Mouse (Mus musculus): ENCODE measurements around the gene Atxn7.
A peak's percentile ranks its signal among the peaks of the same experiment; 100 is the strongest.
"Not testable (repeated sequence)": the region's sequence is repeated elsewhere in the genome, so short reads cannot be mapped to it uniquely, and the experiment has no call there.

The Atxn7 gene

DNA sequence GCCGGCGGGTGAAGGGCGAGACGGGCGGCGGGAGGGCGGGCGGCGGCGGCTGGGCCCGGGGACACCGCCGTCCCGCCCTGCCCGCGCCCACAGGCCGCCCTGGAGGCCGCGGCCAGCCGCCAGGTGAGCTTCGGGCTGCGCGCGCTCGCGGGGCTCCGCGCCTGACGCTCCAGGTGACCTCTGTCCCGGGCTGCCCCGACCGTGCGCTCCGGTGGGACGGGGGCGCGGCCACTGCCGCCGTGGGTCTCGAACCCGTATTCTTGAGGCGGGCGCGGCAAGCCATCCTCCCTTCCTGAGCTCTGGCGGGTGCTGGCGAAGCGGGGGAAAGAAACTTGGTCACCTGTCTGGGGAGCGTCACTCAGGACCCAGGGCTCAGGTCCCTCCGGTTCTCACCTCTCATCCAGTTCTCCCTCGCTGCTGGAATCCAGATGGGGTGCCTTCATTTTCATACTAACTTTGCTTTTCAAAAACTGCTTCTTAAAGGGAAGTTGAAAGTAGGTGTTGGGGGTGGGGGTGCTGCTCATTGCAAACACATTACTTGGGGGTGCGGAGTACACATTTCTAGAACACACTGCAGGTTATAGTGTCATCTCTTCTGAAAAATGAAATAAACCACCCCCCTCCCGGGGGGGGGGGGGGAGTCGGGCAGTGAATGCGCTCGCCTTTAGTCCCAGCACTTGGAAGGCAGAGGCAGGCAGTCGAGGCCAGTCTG, at the start of gene Atxn7, which contains the start of gene Thoc7:
Atxn7 (plus strand) TSS at position 40 of the 712 bp plus-strand sequence.
Thoc7 (minus strand) TSS at position 452 of the 712 bp plus-strand sequence.
- peak; percentile 66 for DNase-seq

DNA sequence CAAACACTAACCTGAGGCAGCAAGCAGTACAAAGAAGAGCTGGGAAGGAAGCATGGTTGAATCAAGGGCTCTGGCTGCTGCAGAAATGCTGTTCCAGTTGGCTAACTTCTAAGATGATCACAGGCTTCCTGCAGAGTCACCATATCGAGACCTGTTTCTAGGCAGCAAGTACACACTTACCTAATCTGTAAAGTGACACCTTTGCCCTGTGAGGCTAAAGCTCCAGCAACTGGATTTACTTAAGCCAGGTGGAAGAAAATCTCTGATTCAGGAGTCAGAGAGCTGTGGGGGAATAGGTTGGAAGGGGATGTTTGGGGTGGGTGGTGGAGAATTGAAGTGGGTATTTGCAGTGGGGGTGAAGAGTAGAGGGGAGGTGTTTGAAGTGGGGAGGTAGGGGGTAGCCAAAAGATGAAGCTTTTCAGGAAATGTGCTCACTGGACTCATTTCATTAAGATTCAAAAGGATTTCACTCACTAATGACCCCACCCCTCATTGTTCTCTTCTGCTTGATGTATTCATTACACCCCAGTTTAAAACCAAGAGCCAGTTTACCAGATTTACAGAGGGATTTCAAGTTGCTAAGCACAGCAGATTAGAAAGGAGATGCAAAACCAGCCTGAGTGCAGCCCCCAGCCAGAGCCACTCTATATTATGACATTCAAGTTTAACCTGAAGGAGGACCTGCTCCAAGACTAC, 46.7 kb upstream of the Atxn7 start, which contains the start of gene Gm281:
Gm281 (minus strand) TSS at position 92 of the 696 bp plus-strand sequence.
- no peak for DNase-seq

DNA sequence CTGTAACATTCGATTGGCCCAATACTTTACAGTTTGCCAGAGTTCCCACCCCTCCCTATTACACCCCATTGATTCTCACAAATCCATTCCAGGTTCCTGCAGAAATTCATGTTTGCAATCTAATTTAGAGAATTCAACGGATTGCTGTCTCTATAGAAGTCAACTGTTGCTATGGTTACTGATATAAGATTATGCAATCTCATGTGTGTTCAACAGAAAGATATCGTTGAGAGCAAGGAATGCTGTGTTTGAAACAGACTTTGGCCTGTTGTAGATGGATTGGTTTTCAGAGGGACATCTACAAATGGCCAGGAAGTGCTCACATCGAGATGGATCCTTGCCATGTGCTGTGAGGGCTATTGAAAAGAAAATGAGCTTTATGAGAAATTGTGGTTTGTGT, 46.0 kb upstream of the Atxn7 start:
- DNase-seq: no peak

DNA sequence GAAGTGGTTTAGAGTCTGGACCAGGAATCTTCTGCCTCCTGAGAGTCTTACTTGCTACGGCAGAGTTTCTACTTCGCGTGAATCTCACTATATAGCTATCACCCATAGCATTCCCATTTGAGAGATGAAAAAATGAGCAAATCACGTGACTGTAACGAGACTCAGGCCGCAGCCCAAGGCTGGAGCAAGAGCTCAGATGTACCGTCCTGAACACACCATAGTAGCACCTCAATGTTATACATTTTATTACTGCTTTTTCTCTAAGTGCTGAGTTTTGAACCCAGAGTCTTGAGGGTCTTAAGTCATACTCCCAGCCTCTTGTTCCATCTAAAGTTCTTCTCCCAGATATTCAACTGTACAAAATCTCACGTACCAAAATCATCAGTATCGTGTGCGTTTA, 44.0 kb upstream of the Atxn7 start:
- DNase-seq: no peak

DNA sequence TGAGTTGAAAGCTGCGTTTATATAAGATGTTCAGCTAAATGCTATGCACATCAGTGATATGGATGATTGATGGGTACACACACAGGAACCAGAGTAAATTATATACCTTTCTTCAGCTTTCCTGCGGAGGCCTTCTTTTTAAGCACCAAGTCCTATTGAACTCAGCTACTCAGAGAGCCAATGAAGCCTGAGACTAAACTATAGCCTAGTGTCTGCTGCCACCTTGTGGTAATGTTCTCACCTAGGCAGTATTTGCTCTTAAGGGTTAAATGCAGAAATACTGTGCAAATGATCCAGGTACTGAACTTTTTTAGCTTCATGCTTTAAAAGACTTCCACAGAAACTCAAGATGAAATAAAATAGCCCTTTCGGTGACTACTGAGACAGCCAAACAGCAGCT, 43.6 kb upstream of the Atxn7 start:
- DNase-seq: peak; percentile 21

DNA sequence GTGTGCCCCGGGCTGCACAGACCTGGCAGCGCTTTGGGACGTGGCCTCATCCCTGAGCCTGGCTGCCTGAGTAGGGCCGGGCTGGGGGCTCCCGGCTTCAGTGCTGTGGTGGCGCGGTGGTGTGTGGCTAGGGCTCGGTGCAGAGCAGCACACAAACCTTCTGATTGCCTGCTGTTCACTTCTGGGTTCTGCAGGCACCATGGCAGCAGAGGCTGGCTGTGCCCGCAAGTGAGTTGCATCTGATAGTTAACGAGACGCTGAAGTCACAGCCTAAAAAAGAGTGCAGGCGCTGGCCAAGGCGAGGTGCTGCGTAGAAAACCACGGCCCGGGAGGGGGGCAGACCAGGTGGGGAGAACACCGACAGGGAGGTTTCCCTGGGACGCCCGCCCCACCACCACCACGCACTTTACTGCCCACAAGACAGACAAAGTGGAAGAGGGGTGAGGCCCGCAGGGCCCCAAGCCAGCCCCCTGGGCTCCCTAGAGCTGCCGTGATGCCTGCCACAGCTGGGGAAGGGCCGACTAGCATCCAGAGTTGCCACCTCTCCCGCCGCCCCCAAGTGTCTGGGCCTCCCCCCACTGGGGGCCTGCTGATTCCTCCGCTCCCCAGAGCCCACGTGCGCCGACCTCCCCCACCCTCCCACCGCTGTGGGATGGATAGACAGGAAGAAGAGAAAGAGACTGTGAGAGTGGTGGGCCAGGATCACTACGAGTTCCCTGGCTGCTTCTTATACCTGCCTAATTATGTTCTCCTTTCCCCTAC, 27.8 kb upstream of the Atxn7 start:
- DNase-seq: no peak

DNA sequence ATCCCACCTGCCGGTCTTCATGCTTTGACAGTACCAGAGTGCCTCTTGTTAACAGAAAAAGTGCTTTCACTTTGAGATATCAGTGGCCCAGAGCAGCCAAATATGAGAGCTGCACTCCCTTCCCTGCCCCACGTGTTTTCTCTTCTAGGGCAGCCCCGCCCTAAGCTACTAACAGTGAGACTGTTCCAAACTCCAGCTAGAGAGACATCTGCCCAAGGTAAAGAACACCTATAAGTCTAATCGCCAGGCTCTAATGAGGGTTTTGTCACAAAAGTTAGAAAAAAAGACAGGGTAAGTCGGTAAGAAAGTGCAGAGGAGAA, 27.2 kb upstream of the Atxn7 start:
- no peak for DNase-seq

DNA sequence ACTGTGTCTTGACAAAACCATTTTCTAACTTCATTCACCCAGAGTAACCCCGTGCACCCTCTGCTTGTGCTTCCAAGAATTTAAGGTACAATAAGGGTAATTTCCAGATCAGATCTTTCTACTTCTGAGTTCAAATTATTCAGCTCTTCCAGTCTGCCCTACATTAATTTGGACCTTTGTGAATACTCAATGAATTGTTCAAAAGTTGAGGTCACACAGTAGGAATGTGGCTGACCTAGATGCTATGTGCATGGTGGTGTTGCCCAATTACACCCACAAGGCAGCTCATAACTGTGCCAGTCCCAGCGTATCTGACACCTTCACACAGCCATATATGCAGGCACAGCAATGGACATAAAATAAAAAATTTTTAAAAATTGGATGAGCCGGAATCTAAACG, 16.6 kb upstream of the Atxn7 start:
- no peak for DNase-seq

DNA sequence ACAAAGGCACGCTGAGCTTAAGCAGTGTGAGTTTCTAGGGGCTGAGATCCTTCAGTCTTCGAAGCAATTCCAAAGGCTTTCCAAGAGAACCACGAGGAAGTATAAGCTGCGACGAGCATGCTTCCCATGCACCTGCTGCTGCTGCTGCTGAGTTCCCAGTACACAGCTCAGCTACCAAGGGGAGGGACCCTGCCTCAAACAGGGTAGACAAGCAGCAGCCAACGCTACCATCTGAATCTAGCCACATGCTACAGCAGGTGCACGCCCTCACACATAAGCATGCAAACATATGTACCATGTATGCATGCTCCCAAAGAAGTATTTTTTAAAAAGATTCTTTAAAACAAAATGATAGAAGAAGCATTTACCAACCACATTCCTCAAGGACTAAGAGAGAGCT, 12.9 kb upstream of the Atxn7 start:
- no peak for DNase-seq

DNA sequence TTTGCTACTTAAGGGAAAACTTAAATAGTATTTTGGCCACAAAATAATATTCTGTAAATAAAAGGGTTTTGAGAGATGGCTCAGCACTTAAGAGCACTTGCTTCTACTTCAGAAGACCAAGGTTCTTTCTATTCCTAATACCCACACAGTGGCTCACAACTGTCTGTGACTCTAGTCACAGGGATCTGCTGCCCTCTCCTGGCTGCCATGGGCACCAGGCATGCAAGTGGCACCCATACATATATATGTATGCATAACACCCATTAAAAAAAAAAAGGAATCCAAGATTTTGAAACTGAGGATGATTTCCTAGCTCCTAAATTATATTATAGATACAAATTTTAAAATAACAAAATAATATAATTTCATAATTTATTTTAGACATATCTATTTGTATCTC, 10.8 kb upstream of the Atxn7 start:
- no peak for DNase-seq

DNA sequence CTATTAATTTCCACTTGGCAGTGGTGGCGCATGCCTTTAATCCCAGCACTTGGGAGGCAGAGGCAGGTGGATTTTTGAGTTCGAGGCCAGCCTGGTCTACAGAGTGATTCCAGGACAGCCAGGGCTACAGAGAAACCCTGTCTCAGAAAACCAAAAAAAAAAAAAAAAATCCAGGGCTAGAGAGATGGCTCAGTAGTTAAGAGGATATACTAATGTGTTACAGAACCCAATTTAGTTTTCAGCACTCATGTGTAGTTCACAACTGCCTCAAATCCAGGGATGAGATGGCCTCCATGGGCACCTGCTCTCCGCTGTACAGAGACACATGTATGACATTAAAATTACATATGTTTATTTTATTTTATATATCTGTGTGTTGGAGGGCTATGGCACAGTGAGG, 9.1 kb upstream of the Atxn7 start:
- not testable (repeated sequence) for DNase-seq

DNA sequence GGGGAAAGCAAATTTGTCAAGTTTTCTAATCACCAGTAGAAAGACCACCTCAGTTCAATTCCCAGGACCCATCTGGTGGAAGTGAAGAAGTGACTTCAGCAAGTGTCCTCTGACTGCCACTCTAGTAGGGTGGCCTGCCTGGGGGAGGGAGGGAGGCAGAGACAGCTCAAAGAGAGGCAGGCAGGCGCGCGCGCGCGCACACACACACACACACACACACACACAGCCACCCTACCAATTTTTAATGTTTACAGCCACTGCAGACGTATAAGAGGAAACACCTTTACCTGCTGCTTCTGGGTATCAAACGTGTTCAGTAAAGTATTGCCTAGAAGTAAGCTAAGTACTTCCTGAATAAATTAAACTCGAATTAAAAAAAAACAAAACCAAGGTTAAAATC, 1.2 kb upstream of the Atxn7 start:
- DNase-seq: peak; percentile 46

DNA sequence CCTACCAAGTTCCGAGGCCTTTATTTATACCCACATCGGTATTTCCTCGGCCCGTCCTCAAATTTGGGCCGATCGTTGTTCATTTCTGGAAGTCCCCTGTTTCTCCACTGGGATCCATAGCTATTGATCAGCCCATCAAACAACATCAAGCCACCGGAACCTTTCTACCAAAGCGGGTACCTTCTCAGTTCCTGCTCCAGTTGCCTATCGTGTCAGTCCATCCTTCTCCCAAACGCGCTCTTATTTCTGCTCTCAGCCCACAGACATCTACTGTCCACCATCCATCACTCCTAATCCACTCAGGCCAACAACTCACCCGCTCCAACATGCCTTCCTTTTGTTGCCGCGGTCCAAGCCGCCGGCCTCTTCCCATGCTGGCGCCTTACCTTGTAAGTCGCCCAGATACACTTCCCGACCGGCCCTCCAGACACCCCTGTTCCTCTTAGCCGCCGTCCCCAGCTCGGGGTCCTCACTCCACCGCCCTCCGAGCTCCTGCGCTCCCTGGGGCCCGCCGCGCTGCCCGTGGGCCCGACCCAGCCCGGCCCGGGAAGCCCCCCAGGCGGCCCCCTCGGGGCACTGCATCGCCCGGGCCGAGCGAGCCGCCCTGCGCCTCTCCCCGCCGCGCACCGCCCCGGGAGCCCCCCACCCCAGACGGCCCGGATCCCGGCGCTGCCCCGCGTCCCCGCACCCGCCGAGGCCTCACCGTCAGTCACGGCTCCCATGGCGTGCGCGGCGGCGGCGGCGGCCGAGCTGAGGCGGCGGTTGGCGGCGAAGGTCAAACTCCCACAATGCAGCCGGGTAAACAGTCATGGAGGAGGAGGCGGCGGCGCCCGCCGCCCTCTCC, 536 bp upstream of the Atxn7 start:
- peak; percentile 62 for DNase-seq

DNA sequence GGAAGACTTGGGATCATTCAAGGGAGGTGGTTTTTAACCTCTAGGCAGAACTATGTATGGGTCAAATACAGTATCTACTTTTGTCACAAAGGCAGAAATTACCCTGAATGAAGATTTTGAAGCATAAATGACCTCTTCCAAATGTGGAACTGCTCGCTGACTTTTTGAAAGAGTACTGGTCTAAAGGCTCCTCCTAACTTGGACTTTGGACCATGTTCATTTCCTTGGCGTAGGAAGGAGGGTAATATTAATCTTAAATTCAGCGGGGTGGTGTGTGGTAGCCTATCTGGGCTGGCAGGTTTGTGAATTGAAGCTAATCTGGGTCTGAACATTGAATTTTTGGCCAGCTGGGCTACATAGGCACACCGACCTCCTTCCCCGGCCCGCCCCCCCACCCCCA, 1.2 kb downstream of the Atxn7 start:
- no peak for DNase-seq

DNA sequence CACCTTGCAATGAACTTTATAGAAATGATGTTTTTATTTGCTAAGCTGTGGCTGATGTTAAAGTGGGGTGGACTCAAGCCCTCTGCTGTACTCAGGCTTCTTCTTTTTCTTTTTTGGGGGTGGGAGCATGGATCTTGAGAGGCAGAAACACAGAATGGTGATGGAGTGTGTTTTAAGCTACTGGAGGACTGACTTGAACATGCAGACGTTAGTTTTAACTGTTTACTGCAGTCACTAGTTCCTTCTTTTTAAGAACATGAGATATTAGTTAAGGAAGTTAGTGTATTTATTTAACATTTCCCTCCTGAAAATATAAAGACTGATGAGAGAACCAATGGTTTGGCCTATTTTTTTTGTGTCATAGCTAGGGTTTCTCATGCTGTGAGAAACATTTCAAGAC, 2.3 kb downstream of the Atxn7 start:
- DNase-seq: no peak

DNA sequence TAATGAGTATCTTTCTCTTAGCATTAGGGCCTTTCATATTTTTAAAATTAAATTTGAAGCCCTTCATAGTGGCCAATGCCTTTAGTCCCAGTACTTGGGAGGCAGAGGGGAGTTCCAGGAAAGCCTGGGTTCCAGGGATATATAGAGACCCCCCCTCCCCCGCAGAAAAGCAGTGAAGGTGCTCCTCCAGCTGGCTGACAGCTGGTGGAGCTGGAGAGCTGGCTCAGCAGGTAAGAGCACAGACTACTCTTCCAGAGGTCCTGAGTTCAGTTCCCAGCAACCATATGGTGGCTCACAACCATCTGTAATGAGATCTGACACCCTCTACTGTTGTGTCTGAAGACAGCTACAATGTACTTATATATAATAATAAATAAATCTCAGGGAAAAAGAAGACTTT, 6.4 kb downstream of the Atxn7 start:
- no peak for DNase-seq

DNA sequence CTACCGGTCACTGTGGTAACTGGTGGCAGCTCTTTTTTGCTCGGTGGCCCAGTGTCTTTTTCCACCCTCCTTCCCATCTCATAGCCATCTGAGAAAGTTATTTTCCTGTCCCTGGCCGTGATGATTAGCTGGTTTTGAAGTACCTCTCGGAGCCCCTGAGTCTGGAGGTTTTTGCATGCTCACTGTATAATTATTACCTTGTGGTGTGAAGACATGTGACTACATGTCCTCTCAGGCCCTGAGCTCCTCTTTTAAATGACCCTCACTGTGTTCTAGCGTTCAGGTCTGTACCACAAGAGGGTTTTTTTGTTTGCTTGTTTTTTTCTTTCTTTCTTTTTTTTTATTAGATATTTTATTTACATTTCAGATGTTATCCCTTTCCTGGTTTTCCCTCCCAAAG, 7.2 kb downstream of the Atxn7 start:
- no peak for DNase-seq

DNA sequence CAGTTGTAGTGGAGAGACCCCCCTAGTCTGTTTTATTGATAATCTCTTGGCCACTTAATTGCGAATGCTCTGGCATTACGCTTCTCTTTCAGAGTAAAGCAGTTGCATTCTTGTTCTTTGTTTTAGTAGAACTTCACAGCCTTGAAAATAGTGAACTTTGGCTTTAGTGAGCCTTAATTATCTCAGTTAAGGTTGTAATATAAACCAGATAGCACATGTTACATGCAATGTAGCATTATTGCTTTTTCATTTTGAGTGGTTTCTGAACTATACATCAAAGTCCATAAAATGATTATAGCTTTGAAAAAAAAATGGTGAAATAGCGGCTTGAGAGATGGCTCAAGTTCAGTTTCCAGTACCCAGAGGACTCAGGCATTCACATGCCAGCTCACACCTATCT, 9.3 kb downstream of the Atxn7 start:
- no peak for DNase-seq

DNA sequence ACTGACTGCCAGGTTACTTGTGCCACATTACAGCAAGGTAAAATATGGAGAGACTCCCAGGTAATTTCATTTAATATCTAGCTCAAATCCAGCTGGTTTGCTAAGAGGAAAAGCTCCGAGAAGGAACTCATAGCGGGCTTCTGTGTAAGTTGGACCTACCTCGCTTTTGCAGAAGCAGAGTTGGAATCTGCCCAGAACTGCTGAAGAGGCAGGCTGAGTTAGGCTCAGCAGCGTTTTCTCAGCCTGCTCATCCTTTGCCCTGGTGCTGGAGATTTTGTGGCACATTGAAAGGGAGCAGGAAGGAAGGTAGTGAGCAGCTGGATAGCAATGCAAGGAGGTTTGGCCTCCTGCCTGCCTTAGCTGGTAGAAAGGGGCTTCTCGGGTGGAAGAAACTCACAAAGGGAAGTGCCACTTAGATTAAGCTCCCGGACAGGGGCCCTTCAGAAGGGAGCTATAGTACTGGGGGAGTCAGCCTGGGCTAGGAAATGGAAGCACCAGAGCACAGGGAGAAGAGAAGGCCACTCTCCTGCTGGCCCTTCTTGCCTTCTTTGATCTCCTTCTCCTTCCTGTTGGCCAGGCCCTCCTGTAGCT, 10.5 kb downstream of the Atxn7 start:
- DNase-seq: no peak

DNA sequence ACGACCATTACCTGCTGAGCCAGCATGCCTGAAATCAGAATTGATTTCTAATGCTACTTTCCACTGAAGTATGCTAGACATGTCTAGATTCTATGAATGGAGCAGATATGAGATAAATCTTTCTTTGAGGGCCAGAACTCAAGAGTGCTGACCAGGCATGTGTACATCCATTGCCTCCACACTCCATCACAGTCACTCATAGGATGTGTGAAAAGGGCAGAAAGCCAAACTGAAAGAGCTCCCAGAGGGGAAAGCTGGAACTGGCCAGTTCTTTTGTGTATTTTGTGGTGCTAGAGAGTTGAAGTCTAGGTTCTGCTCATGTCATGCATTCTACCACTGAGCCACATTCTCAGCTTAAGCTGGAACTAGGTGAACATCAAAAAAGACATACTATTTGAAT, 16.3 kb downstream of the Atxn7 start:
- no peak for DNase-seq

DNA sequence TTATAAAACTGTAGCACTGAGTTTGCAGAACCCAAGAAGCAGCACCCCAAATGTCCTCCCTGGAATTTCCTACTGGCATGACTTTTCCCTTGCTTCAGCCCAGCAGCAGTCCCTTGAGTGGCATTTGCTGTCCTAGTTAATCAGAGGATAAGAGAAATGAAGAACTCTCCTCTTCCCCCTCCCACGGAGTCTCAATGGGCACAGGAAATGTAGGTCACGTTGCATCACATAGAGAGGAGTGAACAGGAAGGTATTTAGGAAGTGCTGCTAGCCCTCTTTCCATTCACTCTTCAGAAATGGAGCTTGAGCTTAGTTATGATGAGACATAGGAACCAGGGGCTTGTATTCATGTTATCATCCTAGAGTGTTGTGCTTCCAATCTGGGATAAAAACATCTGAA, 20.0 kb downstream of the Atxn7 start:
- DNase-seq: peak; percentile 22

DNA sequence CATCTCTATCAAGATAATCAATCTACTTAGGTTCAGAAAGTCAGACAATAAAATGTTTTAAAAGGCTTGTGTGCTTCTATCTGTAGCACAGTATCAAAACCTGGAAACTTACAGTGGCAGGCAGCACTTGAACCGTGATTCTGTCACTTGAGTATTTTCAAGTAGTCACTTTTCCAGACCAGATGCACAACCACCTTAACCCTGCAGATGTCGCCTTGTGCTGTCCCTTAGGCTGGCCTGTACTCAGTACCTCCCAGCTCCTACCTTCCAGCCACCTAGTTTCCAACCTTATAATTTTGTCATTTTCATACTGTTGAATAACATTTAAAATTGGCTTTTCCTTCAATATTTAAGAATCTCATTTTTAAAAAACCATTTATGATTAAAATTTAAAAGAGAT, 20.9 kb downstream of the Atxn7 start:
- DNase-seq: no peak

DNA sequence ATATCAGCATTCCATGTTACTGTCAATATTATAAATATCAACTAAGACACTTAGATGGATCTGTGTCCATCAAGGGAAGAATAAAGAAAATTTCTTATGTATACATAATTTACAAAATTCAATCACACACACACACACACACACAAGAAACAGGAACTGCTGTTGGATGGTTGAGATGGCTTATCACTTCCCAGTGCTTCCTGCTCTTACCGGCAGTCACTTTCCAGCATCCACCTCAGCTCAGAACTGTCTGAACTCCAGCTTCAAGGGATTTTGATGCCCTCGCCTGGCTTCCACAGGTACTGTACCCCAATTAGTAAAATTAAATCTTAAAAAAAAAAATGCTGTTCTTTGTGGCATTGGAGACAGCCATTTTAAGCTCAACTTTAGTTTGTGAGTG, 27.2 kb downstream of the Atxn7 start:
- DNase-seq: no peak

All from cerebellum, adult 11-12 months (tissue).